Mouse (Mus musculus): Measurements from ENCODE around the gene Pgm5.
A peak's percentile ranks its signal among the peaks of the same experiment; 100 is the strongest.

Gene Pgm5

GRCm38 (mm10) chr19:24779996-24780395 lies 81.7 kb downstream of the Pgm5 start:
- no peak for DNase-seq (ENCODE audit: low spot score in 2 of 2)

- DNase-seq (ENCODE audit: low spot score in 2 of 2), result no peak
These were observed 91.3 kb downstream of the Pgm5 start for GRCm38 (mm10) chr19:24770345-24770744.

- DNase-seq (ENCODE audit: low spot score in 2 of 2), result no peak
These were observed 94.3 kb downstream of the Pgm5 start for GRCm38 (mm10) chr19:24767401-24767800.

- DNase-seq (ENCODE audit: low spot score in 2 of 2), result no peak
These were observed 99.0 kb downstream of the Pgm5 start for GRCm38 (mm10) chr19:24762473-24763149.

GRCm38 (mm10) chr19:24756627-24757026 lies 105.0 kb downstream of the Pgm5 start:
- DNase-seq (ENCODE audit: low spot score in 2 of 2), result no peak

- DNase-seq (ENCODE audit: low spot score in 2 of 2), result no peak
These were observed 107.2 kb downstream of the Pgm5 start for GRCm38 (mm10) chr19:24754440-24754785.

GRCm38 (mm10) chr19:24753617-24754439 lies 107.8 kb downstream of the Pgm5 start:
- no peak for DNase-seq (ENCODE audit: low spot score in 2 of 2)

- DNase-seq (ENCODE audit: low spot score in 2 of 2), result no peak
These were observed 108.6 kb downstream of the Pgm5 start for GRCm38 (mm10) chr19:24752873-24753538.

GRCm38 (mm10) chr19:24746266-24746875 lies 115.3 kb downstream of the Pgm5 start:
- no peak for DNase-seq (ENCODE audit: low spot score in 2 of 2)

- DNase-seq (ENCODE audit: low spot score in 2 of 2), result no peak
These were observed 119.0 kb downstream of the Pgm5 start for GRCm38 (mm10) chr19:24742606-24743005.

GRCm38 (mm10) chr19:24738786-24739185 lies 122.9 kb downstream of the Pgm5 start:
- no peak for DNase-seq (ENCODE audit: low spot score in 2 of 2)

GRCm38 (mm10) chr19:24738026-24738425 lies 123.6 kb downstream of the Pgm5 start:
- DNase-seq (ENCODE audit: low spot score in 2 of 2), result no peak

GRCm38 (mm10) chr19:24735484-24736128 lies 126.0 kb downstream of the Pgm5 start:
- no peak for DNase-seq (ENCODE audit: low spot score in 2 of 2)

- no peak for DNase-seq (ENCODE audit: low spot score in 2 of 2)
These were observed 131.0 kb downstream of the Pgm5 start for GRCm38 (mm10) chr19:24730661-24731060.

GRCm38 (mm10) chr19:24724362-24724761 lies 137.3 kb downstream of the Pgm5 start:
- no peak for DNase-seq (ENCODE audit: low spot score in 2 of 2)

GRCm38 (mm10) chr19:24720448-24720847 lies 141.2 kb downstream of the Pgm5 start:
- no peak for DNase-seq (ENCODE audit: low spot score in 2 of 2)

GRCm38 (mm10) chr19:24719504-24719903 lies 142.2 kb downstream of the Pgm5 start:
- DNase-seq (ENCODE audit: low spot score in 2 of 2), result no peak

GRCm38 (mm10) chr19:24718021-24718420 lies 143.6 kb downstream of the Pgm5 start:
- DNase-seq (ENCODE audit: low spot score in 2 of 2), result no peak

GRCm38 (mm10) chr19:24716303-24717097 lies 145.2 kb downstream of the Pgm5 start:
- peak; percentile 16 to 42 for DNase-seq (ENCODE audit: low spot score in 2 of 2)

GRCm38 (mm10) chr19:24708032-24708431 lies 153.6 kb downstream of the Pgm5 start:
- no peak for DNase-seq (ENCODE audit: low spot score in 2 of 2)

All from frontal cortex, postnatal 10 days (tissue).